Mouse (Mus musculus) right cerebral cortex, postnatal 36 days (tissue): Measurements from ENCODE around the gene Tfdp1.
"Not testable (repeated sequence)": the region's sequence is repeated elsewhere in the genome, so short reads cannot be mapped to it uniquely, and the experiment has no call there.

Experiments
- DNase-seq, 2 experiments: peaks; one replicate each; pipeline ENCODE4 v3.0.0; 2022; ENCODE audit warnings: low spot score in 2 of 2, mixed read lengths in 1 of 2

The Tfdp1 gene

DNA sequence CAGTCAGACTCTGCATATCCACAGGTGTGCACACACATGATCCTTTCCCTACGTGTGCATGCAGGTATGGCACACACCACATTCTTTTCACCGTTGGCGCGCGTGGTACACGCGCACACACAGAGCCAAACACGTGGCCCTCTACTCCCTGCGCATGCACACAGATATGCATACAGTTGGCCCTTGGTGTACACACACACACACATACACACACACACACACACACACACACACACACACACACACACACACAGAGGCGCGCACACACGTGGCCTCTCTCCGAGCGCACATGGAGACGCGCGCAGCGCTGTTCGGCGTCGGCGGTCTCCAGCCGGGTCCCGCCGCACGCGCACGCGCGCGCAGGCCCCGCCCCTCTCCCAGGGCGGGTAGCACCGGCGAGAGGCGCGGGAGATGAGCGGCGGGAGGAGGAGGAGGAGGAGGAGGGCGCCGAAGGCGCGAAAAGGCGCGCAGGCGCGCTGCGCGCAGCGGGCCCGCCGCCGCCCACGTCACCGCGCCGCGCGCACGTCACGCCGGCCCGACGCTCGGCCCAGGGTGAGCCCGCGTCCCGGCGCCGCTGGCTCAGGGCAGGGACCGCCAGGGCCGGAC lies at the start of gene Tfdp1:
Tfdp1 (plus strand) TSS at position 497 of the 606 bp plus-strand sequence.
- peak; percentile 72 to 80 for DNase-seq

DNA sequence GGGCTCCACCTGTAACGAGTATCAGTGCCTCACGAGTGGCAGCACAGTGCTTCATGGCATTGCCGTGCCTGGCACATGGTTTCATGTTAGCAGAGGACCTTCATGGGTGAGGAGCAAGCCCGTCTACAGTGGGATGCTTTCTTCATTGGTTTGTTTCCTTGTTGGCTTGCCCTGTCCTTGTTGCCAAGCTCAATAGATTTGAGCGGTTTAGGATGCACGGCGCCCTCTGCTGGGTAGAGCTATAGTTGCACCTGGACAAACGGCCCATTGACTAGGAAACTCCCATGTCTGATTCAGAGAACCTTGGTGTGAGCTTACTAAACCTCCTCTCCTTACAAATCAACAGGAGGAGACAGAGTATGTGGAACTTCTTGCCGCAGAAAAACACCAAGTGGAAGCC lies 46.2 kb upstream of the Tfdp1 start:
- DNase-seq = peak; percentile 54 to 56

DNA sequence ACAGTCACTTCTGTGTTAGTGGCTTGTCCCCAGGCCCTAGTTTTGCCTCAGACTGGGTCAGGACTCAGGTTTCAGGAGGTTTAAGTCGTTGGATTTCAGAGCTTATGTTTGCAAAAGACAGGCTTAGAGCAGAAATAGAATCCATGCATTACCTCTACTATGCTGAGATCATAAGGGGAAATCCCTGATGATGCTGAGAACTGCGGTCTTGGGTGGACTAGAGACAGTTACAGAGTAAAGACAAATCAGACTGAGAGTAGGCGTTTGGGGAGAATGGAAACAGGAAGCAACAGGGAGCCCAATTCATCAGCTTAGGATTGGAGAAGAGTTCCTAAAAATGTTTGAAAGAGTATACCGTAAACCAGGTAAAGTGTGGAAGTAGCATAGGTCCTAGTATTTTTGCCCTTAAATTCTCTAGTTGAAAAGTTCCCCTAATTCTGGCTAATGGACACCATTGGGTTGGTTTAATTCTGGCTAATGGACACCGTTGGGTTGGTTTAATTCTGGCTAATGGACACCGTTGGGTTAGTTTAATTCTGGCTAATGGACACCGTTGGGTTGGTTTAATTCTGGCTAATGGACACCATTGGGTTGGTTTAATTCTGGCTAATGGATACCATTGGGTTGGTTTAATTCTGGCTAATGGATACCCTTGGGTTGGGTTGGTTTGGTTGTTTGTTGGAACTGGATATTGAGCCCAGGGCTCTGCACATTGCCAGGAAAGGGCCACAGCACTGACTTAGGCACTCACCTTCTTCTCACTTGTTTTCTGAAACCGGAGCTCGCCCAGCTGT lies 44.7 kb upstream of the Tfdp1 start:
- no peak for DNase-seq

DNA sequence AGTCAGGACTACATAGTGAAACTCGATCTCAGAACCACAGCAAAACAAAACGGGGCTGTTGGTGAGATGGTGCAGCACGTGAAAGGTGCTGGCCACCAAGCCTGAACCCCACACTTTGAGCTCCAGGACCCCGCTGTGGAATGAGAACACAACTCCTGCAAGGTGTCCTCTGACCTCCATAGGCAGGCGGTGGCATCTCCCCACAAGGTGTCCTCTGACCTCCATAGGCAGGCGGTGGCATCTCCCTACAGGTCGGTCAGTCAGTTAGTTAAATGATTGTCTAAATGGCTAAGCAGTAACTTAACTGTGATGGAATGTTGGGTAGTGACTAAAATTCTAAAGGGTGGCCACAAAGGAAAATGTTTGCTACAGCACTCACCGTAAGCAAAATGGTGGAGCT lies 39.0 kb upstream of the Tfdp1 start:
- no peak for DNase-seq

DNA sequence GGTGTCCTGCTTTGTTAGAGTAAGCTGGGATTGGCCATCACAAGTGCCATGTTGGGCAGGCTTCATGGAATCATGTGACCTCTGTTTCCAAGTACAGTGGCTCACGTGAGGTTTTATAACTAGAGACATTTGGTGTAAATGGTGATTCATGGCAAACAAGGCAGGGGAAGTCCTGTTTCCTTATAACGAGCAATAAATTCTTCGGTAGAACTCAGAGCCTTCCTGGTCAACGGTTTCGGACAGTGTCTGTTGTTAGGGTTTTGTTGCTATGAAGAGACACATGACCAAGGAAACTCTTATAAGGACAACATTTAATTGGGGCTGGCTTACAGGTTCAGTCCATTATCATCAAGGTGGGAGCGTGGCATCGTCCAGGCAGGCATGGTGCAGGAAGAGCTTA lies 37.5 kb upstream of the Tfdp1 start:
- no peak for DNase-seq

DNA sequence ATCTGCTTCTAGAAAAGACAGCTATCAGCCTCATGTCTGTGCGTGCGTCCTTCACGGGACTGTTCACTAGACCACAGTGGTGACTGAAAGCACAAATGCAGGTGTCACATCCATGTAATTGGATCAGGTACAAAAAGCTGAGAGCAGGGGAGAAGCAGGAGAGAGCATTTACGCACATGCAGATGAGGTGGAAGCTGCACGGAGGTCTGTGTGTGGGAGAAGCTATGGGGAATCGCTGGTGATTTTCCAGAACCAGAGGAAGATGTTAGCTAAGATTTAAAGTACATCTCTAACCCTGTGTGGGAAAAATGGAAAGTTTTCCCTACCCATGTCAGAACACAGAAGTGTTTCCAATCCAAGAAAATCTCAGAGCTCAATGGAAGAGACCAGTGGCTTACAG lies 33.1 kb upstream of the Tfdp1 start:
- DNase-seq = peak in 1 of 2 experiments; percentile 54

DNA sequence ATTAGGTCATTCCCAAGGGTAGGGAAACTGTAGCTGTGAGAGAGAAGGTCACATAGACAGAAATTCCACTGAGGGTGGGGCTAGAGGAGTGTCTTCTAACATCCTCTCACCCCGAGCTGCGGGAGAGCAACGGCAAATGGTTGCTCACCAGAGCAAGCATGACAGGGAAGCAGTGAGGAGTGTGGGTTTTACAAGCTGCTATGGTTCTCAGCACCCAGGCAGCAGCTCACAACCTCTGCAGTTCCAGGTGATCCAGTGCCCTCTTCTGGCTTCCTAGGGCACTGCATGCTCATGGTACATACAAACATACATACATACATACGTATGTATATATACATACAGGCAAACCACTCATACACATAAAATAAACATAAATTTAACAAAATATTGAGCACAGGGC lies 32.7 kb upstream of the Tfdp1 start:
- no peak for DNase-seq

DNA sequence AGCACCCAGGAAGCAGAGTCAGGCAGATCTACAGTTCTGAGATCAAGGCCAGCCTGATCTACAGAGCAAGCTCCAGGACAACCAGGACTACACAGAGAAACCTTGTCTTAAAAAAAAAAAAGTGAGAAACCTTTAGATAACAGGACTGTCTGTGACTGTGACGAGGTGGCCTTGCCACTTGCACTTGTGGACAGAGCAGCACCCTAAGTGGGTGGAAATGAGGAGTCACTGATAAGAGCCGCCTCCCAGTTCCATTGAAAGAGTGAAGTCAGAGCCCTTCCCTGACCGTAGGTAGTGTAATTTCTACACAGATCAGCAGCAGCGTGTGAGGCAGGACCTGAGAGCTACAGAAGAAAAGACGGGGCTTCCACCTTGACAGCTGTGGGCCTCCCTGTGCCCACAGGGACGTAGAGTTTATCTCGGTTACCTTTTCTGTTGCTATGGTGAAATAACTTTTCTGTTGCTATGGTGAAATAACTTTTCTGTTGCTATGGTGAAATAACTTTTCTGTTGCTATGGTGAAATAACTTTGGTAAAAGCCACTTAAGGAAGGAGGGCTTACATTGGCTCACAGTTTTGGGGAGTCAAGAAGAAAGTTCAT lies 32.1 kb upstream of the Tfdp1 start:
- no peak for DNase-seq

DNA sequence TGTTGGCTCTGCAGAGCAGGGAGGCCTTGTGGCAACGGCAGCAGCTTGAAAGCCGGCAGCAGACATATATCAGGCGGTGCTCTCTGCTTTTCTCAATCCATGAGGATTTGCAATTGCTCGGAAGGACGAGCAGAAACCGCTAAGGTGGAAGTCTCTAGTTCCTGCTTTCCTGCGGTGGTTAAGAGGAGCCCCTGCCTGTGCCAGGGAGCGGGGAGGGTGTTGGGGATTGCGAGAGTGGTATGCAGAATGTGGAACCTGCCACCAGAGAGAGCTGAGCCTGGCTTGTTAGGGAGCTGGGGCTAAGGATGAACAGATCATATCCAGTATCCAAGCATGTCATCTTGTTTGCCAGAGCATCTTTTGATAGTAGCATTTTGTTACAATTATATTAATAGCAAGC lies 31.6 kb upstream of the Tfdp1 start:
- DNase-seq = no peak

DNA sequence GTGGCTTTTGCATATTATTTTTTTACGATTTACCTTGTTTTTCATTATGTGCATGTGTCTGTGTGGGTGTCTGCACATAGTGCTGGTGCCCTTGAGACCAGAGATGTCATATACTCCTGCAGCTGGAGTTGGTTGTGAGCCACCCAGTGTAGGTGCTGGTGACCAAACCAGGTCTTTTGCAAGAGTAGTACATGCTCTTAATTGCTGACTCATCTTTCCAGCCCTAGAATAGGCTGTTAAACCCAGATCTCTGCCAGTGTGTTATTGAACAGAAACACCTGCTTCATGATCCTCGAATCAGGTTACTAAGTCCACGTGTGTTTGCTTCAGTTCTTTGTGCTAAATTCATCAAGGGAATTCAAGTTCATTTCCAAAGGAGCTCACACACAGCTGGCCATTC lies 23.6 kb upstream of the Tfdp1 start:
- DNase-seq = no peak

DNA sequence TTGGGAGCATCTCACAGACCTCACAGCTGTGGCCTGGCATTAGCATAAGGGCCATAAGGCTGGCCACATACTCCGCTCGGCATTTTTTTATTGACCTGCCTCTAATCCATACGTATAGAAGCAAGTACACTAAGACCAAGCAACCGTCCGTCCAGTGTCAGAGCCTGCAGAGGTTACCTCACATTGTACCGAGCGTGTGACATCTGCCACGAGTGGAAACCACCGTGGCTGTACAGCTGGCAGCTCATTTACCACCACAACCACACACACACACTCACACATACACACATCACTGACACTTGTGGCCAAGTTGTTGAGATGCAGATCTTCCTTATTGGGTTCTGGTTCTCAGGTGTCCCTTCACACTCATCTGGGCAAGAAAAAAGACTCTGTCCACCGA lies 21.9 kb upstream of the Tfdp1 start:
- no peak for DNase-seq

DNA sequence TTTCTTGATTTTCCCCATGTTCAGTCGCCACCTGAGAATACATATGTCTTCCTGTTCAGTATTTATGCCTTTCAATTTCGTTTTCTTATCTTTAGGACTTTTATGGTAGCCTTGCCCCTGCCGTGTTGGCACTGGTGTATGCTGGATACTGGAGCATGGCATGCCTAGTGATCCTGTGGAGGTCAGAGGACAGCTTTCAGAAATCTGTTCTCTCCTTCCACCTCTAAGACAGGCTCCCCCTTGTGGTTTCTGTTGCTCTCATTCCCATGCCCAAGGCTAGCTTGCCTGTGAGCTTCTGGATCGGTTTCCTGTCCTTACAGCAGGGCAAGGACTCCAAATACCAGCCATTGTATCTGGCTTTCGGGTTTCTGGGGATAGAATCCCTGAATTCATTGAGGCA lies 12.0 kb upstream of the Tfdp1 start:
- DNase-seq = no peak

DNA sequence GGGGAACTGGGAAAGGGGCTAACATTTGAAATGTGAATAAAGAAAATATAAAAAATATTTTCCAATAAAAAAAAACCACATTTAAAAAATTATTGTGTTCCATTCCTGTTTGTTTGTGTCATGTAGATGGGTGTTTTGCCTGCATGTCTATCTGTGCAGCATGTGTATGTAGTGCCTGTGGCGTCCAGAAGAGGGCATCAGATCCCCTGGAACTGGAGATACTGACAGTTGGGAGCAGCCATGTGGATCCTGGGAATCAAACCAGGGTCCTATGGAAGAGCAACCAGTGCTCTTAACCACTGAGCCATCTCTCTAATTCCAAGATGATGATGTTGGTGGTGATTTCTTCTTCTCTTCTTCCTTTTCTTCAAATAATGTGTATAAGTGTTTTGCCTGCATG lies 3.9 kb upstream of the Tfdp1 start:
- DNase-seq = no peak

DNA sequence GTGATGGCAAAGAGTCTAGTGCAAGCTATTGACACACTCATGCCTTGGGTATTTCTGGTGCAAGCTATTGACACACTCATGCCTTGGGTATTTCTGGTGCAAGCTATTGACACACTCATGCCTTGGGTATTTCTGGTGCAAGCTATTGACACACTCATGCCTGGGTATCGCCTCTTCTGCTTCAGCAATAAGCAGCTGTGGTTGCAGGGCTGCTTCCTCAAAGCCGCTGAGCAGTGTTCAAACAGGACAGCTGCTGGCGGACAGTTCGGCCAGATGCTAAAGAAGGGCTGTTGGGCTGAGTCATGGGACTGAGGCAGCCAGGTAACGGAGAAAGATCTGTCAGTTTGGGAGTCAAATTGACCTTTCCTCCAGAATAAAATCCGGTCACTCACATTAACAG lies 1.3 kb upstream of the Tfdp1 start:
- DNase-seq = not testable (repeated sequence)

DNA sequence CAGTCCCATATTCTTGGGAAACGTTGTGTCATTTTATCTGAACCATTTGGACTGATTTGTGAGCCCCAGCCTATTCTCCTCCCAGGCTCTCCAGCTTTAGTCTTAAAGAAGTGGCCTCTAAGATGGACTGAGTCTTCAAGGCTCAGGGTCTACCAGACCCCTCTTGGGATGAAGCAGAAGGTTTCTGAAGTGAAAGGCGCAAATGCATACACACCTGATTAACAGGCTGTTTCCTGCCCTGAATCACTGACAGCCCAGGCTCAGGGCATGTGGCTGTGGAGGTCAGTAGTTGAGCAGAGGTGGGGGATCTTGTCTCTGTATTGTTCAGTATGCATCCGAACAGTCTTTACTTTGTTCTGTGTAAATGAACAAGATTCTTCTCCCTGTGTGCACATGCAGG lies 873 bp upstream of the Tfdp1 start:
- DNase-seq = no peak

DNA sequence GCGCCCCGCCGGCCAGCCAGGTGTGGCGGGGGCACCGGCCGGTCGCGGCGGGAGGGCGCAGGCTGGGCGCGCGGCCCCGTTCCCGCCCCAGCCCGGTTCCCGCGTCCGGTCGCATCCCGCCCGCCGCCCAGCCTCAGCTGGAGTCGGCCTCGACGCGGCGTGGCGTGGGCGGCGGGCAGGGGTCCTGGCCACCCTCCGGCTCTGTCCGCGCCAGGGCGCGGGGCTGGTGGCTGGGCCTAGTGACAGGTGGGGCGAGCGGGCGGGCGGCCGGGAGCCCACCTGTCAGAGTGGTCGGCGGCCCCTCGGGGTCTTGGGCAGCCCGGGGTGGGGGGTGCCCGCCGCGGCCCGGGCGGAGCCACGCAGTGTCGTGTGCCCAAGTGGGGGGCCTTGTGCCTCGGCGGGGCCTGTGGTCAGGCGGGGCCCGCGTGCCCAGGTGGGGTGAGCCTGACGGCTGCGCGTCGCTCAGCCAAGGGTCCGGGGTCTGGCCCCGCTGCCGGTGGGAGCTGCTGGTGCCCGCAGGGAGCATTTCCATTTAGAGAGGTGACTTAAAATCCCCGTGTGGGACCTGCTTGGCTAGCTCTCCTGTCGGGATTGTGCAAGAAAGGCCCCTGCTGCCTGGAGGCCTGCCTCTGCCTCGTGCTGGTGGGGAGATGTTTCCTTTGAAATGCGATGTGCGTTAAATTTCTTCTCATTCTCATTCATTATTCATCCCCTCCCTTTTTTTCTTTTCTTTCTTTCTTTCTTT lies 522 bp downstream of the Tfdp1 start:
- no peak for DNase-seq

DNA sequence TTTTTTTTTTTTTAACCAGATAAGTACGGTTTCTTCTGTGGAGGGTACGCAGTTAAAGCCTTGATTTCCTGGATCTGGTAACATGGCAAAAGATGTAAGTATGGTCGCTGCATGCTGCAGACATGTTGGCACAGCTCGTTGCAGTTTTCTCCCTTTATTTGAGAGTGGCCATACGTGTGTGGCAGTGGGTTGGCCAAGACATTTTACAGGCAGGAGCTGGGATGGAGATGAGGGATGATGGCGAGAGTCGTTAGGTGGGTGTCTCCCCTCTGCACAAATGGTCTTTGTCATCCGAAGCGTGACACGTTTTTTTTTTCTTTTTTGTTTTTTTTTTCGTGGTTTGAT lies 1.1 kb downstream of the Tfdp1 start:
- no peak for DNase-seq

DNA sequence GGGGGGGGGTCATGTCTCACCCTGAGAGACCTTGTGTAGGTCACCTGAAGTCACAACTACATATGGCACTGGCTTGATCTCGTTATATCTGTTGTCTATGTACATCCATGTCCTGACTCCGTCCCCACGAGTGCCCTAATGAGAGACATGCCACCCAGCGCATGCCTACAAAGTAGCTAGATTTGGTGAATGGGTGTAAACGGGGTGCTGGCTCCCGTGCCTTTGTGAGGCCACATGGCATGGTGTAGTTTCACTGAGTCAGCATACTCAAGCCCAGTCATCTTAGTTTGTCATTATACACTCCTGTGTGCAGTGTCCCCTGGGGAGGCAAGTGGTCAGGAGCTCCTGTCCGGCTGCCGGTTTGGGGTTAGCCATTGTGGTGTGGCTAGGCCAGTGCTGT lies 2.1 kb downstream of the Tfdp1 start:
- DNase-seq = no peak

DNA sequence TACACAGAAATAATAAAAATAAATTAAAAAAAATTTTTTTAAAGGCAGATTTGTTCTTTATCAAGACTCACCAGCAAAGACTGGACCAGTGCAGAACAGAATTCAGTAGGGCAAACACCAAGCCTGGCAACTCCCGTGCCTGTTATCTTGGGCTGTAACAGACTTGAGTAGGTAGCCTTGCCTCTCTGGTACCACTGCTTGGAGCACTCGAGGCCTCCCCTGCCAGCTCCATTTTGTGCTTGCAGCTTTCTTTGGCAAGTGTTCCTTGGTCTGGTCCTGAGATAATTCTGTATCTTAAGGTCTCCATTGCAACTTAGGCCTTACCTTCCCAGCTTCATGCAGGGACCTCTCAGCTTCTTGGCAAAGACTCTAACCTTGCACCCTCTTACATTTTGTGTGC lies 3.8 kb downstream of the Tfdp1 start:
- no peak for DNase-seq

DNA sequence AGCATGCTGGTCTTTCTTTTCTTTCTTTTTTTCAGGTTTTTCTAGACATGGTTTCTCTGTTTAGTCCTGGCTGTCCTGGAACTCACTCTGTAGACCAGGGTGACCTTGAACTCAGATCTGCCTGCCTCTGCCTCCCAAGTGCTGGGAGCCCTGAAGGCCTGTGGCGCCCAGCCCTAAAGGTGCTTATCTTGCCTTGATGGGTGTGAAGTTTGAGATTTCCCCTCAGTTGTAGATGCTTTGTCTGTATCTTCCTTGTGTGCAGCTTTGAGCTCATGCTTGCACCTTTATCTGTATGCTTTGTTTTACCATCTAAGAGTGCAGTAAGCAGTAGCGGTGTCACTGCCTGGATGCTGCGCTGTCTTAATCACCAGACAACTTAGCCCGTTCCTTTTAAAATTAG lies 4.6 kb downstream of the Tfdp1 start:
- DNase-seq = no peak

DNA sequence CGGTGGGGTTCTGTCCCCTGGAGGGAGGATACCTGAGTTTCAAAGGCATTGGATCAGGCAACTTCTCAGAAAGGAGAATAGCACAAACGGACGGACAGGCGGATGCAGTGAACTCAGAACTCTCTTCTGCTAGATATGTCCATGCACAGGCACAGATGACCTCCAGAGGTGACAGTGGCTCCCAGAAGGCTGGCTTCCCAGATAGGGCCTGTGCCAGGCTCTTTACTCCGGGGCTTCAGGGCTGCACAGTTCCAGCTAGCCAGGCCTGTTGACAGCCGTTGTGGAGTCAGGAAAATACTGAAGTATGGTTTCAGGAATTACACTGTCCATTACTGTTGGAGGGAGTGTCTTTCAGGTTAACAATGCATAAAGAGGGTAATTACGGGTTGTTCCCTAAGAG lies 11.5 kb downstream of the Tfdp1 start:
- DNase-seq = no peak

DNA sequence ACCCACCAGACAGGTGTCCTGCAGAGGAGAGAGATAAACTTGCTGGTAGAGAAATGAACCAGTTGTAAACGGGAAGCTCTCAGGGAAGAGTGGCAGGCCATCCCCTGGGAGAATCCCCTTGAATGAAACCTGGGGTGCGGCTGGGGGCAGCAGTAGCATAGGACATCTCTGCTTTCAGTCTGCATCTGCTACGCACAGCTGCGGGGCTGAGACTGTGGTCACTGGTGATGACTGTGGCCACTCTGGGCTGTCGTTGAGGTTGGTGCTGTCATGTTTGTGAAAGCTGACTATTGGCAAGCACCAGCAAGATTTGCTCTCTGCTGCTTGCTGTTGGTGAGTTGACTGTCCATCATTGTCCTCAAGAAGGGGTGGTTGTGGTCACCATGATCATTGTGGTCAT lies 13.0 kb downstream of the Tfdp1 start:
- DNase-seq = no peak

DNA sequence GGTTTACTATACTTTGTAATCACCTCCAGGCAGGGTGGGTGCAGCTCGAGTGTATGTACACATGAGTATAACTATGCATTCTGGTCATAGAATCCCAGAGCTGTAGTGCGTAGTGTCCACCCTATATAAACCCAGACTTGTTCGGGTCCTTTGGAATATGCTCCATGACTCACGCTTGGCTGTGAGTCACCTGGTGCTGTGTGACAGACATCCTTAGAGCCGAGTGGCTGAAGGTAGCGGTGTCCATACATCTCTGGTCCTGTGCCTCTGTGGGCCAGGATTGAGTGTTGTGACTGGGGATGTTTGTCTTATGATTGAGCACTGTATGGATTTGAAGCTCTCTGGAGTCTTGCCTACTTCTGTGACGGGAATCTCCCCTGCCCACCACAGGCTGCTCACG lies 14.1 kb downstream of the Tfdp1 start:
- DNase-seq = no peak
